Mouse (Mus musculus): ENCODE results near the gene Dock4. TPM values are rescaled to one million over a fixed set of nuclear protein-coding genes. Genes with fewer than 3 reads are reported as not detected.

Dock4 gene
- total and polyA plus RNA-seq, 3 experiments, result 4.3 to 13.6 (median 11.2) TPM

- intact Hi-C loops (cut with DNase I), result loop anchor here (1.0 kb wide), 2 partner anchors 260 to 650 kb away; no protein-coding TSS in a partner anchor
- H3K9ac ChIP-seq (ENCODE audit: low read depth, low read length), result no peak overlapping the region
- WGBS, result 5% methylated on average over 8 of the region's 8 CpGs
Measured at GRCm38 (mm10) chr12:40837597-40838337, 392.0 kb downstream of the Dock4 start.

DNA sequence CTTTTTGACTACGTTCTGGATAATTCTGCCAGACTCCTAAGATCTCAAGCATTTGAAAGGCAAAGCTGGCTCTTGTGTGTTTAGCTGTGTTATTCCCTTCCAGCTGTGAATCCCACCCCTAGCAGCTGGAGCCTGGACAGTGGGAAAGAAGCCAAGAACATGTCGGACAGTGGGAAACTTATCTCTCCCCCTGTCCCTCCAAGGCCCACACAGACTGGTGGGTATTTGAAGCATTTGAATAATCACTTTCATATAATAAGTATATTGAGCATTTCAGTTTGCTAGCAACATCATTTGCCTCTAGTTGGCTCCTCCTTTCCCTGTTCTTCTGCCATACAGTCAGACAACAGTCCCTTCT, 392.6 kb downstream of the Dock4 start:
- intact Hi-C loops (cut with DNase I), result no loop called here
- Histone ChIP-seq H3K79me2 (replicated peaks; ENCODE audit: control insufficient read depth, insufficient read depth, low read length) (no peaks in the 10 kb centered on the region), H3K27me3 (ENCODE audit: control insufficient read depth, insufficient read depth, low read length) (0 out of 2 replicates have a peak, but pooled peaks cover 1% of the 10 kb centered on the region), H3K9ac (ENCODE audit: low read depth, low read length) (no peak overlapping the region), H3K4me3 (no peak overlapping the region), H3K27ac (no peak overlapping the region), H3K36me3 (ENCODE audit: control insufficient read depth, insufficient read depth, low read length) (no peaks in the 10 kb centered on the region), H3K4me1 (ENCODE audit: control insufficient read depth, insufficient read depth, low read length) (peaks cover 3% of the 10 kb centered on the region)
- 79% methylated on average over 2 of the region's 2 CpGs for WGBS
- no peak for DNase-seq
- TF ChIP-seq POLR2A (IDR thresholded peaks at IDR 0.05; ENCODE audit: insufficient read depth, low read depth, low read length) (no peak), CTCF (IDR thresholded peaks at IDR 0.05) (no peak), EP300 (IDR thresholded peaks at IDR 0.05; ENCODE audit: insufficient read depth, low read depth, low read length) (no peak)

More at GRCm38 (mm10) chr12:40837597-40838337, 392.0 kb downstream of the Dock4 start:
- peak; percentile 83 for TF ChIP-seq EP300 (IDR thresholded peaks at IDR 0.05; ENCODE audit: insufficient read depth, low read depth, low read length)
- TF ChIP-seq POLR2A (IDR thresholded peaks at IDR 0.05; ENCODE audit: insufficient read depth, low read depth, low read length), result no peak
- TF ChIP-seq CTCF (IDR thresholded peaks at IDR 0.05), result peak; percentile 95
- peaks cover 3% of the 10 kb centered on the region for H3K4me1 ChIP-seq (ENCODE audit: control insufficient read depth, insufficient read depth, low read length)
- no peak overlapping the region for H3K4me3 ChIP-seq
- 0 out of 2 replicates have a peak, but pooled peaks cover 1% of the 10 kb centered on the region for H3K27me3 ChIP-seq (ENCODE audit: control insufficient read depth, insufficient read depth, low read length)
- no peaks in the 10 kb centered on the region for H3K36me3 ChIP-seq (ENCODE audit: control insufficient read depth, insufficient read depth, low read length)
- H3K79me2 ChIP-seq (replicated peaks; ENCODE audit: control insufficient read depth, insufficient read depth, low read length), result no peaks in the 10 kb centered on the region
- peak; percentile 44 to 71 for DNase-seq
- H3K27ac ChIP-seq, result no peak overlapping the region

DNA sequence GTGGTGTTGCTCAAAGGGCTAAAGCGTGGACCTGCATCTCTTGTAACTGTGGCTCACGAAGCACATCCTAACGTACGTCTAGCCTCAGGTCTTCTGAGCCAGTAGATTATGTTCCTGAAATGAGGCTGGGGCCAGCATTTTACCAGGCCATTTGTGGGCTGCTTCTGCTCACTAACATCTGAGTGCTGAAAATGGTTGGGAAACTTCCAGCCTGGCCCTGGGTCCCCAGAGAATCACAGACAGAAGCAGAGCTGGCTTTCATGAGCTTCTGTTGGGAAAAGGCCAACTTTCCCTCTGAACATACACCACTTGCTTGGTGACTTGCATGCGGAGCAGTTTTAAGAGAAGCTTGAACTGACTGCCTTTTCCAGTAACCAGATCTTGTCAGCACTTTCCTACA, 393.2 kb downstream of the Dock4 start:
- WGBS, result 76% methylated on average over 5 of the region's 5 CpGs
- Histone ChIP-seq H3K4me1 (ENCODE audit: control insufficient read depth, insufficient read depth, low read length) (peaks cover 3% of the 10 kb centered on the region), H3K27ac (no peak overlapping the region), H3K9ac (ENCODE audit: low read depth, low read length) (no peak overlapping the region), H3K4me3 (no peak overlapping the region), H3K79me2 (replicated peaks; ENCODE audit: control insufficient read depth, insufficient read depth, low read length) (no peaks in the 10 kb centered on the region), H3K27me3 (ENCODE audit: control insufficient read depth, insufficient read depth, low read length) (0 out of 2 replicates have a peak, but pooled peaks cover 1% of the 10 kb centered on the region), H3K36me3 (ENCODE audit: control insufficient read depth, insufficient read depth, low read length) (no peaks in the 10 kb centered on the region)
- TF ChIP-seq POLR2A (IDR thresholded peaks at IDR 0.05; ENCODE audit: insufficient read depth, low read depth, low read length) (no peak), CTCF (IDR thresholded peaks at IDR 0.05) (no peak), EP300 (IDR thresholded peaks at IDR 0.05; ENCODE audit: insufficient read depth, low read depth, low read length) (no peak)
- intact Hi-C loops (cut with DNase I), result no loop called here
- DNase-seq, result peak in 1 of 2 experiments; percentile 12

DNA sequence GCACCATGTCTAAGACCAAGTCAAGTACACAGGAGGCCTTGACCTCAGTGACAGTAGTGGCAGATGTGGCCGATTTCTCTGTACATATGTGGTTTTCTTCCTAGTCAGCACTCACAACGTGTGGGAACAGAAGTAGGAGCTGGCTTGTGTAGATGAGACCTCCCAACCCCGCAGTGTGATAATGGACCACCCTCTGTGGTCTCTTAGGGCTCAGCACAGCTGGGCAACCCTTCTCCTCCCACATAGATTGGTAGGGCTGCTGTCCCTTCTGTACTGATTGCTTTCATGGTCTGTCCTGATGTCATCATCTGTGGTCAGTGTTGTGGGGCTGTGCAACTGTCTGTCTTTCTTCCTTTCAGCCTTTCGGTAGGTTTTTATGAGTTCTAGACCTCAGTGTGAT, 394.1 kb downstream of the Dock4 start:
- intact Hi-C loops (cut with DNase I), result no loop called here
- TF ChIP-seq CTCF (IDR thresholded peaks at IDR 0.05) (no peak), EP300 (IDR thresholded peaks at IDR 0.05; ENCODE audit: insufficient read depth, low read depth, low read length) (no peak), POLR2A (IDR thresholded peaks at IDR 0.05; ENCODE audit: insufficient read depth, low read depth, low read length) (no peak)
- Histone ChIP-seq H3K79me2 (replicated peaks; ENCODE audit: control insufficient read depth, insufficient read depth, low read length) (no peaks in the 10 kb centered on the region), H3K4me3 (no peak overlapping the region), H3K36me3 (ENCODE audit: control insufficient read depth, insufficient read depth, low read length) (no peaks in the 10 kb centered on the region), H3K4me1 (ENCODE audit: control insufficient read depth, insufficient read depth, low read length) (peaks cover 3% of the 10 kb centered on the region), H3K9ac (ENCODE audit: low read depth, low read length) (no peak overlapping the region), H3K27ac (no peak overlapping the region), H3K27me3 (ENCODE audit: control insufficient read depth, insufficient read depth, low read length) (0 out of 2 replicates have a peak, but pooled peaks cover 1% of the 10 kb centered on the region)
- DNase-seq, result no peak
- whole genome bisulfite sequencing, result 89% methylated on average over 4 of the region's 4 CpGs

DNA sequence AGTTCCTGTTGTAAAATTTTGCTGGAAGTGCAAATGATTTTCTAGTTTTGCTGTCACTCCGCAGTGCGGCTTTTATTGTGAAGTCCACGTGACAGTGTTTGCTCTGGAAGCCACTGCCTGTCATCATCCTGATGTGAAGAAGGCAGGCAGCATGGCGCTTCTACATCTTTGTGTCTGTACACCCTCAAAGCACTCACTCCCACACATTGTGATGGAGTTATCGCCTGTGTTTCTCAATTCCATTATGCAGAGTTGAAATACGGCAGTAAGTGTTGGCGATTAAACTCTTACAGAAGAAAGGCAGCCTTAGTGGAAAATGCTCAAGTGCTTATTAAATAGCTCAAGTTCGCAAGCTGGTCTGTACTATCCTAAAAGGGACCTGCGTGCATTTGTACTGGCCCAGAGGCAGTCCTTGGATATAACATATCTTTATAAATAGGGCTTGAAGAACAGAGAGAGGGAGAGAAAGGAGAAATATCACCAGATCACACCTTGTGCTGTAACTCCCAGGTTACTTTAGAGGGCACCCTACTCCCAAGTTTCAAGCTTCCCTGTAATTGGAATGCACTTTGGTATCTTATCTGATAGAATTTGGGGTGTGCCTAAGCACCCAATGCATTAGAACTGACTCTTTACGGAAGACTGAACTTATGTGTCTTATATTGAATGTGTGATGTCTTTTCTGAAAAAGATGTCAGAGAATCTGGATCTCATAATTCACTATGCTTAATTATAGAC, 396.7 kb downstream of the Dock4 start:
- H3K27ac ChIP-seq, result no peak overlapping the region
- DNase-seq, result no peak
- no peaks in the 10 kb centered on the region for H3K36me3 ChIP-seq (ENCODE audit: control insufficient read depth, insufficient read depth, low read length)
- H3K9ac ChIP-seq (ENCODE audit: low read depth, low read length), result no peak overlapping the region
- intact Hi-C loops (cut with DNase I), result no loop called here
- H3K4me3 ChIP-seq, result no peak overlapping the region
- 71% methylated on average over 10 of the region's 10 CpGs for WGBS
- 0 out of 2 replicates have a peak, but pooled peaks cover 1% of the 10 kb centered on the region for H3K27me3 ChIP-seq (ENCODE audit: control insufficient read depth, insufficient read depth, low read length)
- H3K79me2 ChIP-seq (replicated peaks; ENCODE audit: control insufficient read depth, insufficient read depth, low read length), result no peaks in the 10 kb centered on the region
- peaks cover 3% of the 10 kb centered on the region for H3K4me1 ChIP-seq (ENCODE audit: control insufficient read depth, insufficient read depth, low read length)
- TF ChIP-seq POLR2A (IDR thresholded peaks at IDR 0.05; ENCODE audit: insufficient read depth, low read depth, low read length) (no peak), EP300 (IDR thresholded peaks at IDR 0.05; ENCODE audit: insufficient read depth, low read depth, low read length) (no peak), CTCF (IDR thresholded peaks at IDR 0.05) (peak; percentile 43)
